Mouse (Mus musculus): ENCODE results near the gene Mmp24.

- TF ChIP-seq CTCF (IDR thresholded peaks at IDR 0.05; ENCODE audit: insufficient read depth, low read depth, low read length) (no peak), POLR2A (IDR thresholded peaks at IDR 0.05; ENCODE audit: insufficient read depth, low read depth, low read length) (no peak)
Measured at GRCm38 (mm10) chr2:155749394-155749793, 25.7 kb upstream of the Mmp24 start.
